Mouse (Mus musculus) limb, embryonic 14.5 days (tissue): ENCODE results near the gene Plekhg3. TPM values are rescaled to one million over a fixed set of nuclear protein-coding genes. Genes with fewer than 3 reads are reported as not detected.

Experiments used
- ATAC-seq: fragments of 200-750 bp; cut with Nextera tagmentation; 2 replicates; pipeline ENCODE4 v1.8.0; 2017; ENCODE audit warnings: low read depth, moderate number of reproducible peaks, moderate TSS enrichment; ENCODE audit not compliant: low FRiP score
- DNase-seq: peaks from one replicate; pipeline ENCODE4 v3.0.0-alpha.2; 2015; ENCODE audit warnings: low spot score
- H3K27ac ChIP-seq: fragments of 300-500 bp; sonication (generic); replicated peaks from 2 replicates; pipeline ENCODE4 v1.5.1; 2014; ENCODE audit warnings: low read depth, mild to moderate bottlenecking, low read length, moderate library complexity, mixed read lengths
- H3K27me3 ChIP-seq: fragments of 300-500 bp; sonication (generic); 2 replicates; pipeline ENCODE4 v1.6.1; 2014; ENCODE audit warnings: low read length, mixed read lengths; ENCODE audit not compliant: control insufficient read depth, insufficient read depth
- H3K36me3 ChIP-seq: fragments of 300-500 bp; sonication (generic); 2 replicates; pipeline ENCODE4 v1.6.1; 2014; ENCODE audit warnings: mild to moderate bottlenecking, low read length, moderate library complexity, mixed read lengths; ENCODE audit not compliant: control insufficient read depth, insufficient read depth
- H3K4me1 ChIP-seq: fragments of 300-500 bp; sonication (generic); 2 replicates; pipeline ENCODE4 v1.6.1; 2014; ENCODE audit warnings: antibody characterized with exemption, low read length, mixed read lengths; ENCODE audit not compliant: control insufficient read depth, insufficient read depth
- H3K4me2 ChIP-seq: fragments of 300-500 bp; sonication (generic); replicated peaks from 2 replicates; pipeline ENCODE4 v1.6.1; 2014; ENCODE audit warnings: low read depth, mild to moderate bottlenecking, low read length, moderate library complexity; ENCODE audit not compliant: severe bottlenecking
- H3K4me3 ChIP-seq: fragments of 300-500 bp; sonication (generic); replicated peaks from 2 replicates; pipeline ENCODE4 v1.5.1; 2014; ENCODE audit warnings: low read length
- H3K9ac ChIP-seq: fragments of 300-500 bp; sonication (generic); 2 replicates; pipeline ENCODE4 v1.6.1; 2014; ENCODE audit warnings: mild to moderate bottlenecking, low read depth, low read length, moderate library complexity; ENCODE audit not compliant: severe bottlenecking
- H3K9me3 ChIP-seq: fragments of 300-500 bp; sonication (generic); 2 replicates; pipeline ENCODE4 v1.6.1; 2016; ENCODE audit warnings: low read length; ENCODE audit not compliant: control insufficient read depth
- POLR2A ChIP-seq: fragments of 200-500 bp; IDR thresholded peaks from 2 replicates; pipeline ENCODE4 v1.8.0; 2012; ENCODE audit warnings: inconsistent platforms, mild to moderate bottlenecking, moderate library complexity, borderline replicate concordance; ENCODE audit not compliant: insufficient read depth, insufficient read length; ENCODE audit errors: extremely low read depth
- WGBS: fragments of 180-500 bp; shearing (Covaris S2); extraction: QIAGEN DNeasy Blood & Tissue Kit; methylation state at CpG from one replicate; pipeline ENCODE4 v1.1.7; 2014; 5-methylcytosine and 5-hydroxymethylcytosine counted together
- polyA plus RNA-seq, 2 experiments: library from polyadenylated mRNA; depleted of rRNA in 1 of 2; stranded (reverse) in 1 of 2; unstranded in 1 of 2; fragments of >200 nt; fragmentation: Nextera tagmentation in 1 of 2; extraction: Ambion mirVana in 1 of 2; gene quantifications; 2 replicates each; pipeline versions ENCODE4 v1.2.1 to v1.2.3; 2012 to 2014

The Plekhg3 gene
- polyA plus RNA-seq, 2 experiments: 5.6 to 22.7 TPM

- ATAC-seq (no peak), DNase-seq (no peak)
- Histone ChIP-seq H3K27ac (no peak overlapping the region), H3K4me3 (no peak overlapping the region), H3K4me1 (no peaks in the 10 kb centered on the region), H3K4me2 (no peak overlapping the region), H3K9ac (no peak overlapping the region), H3K9me3 (no peaks in the 10 kb centered on the region), H3K27me3 (no peaks in the 10 kb centered on the region), H3K36me3 (no peaks in the 10 kb centered on the region)
- no peak for TF ChIP-seq POLR2A
- 67% methylated on average over 5 of the region's 5 CpGs for WGBS
These were observed 7.0 kb upstream of the Plekhg3 start for GRCm38 (mm10) chr12:76523654-76524053.

- WGBS: 79% methylated on average over 3 of the region's 3 CpGs
- no peak for TF ChIP-seq POLR2A
- H3K36me3 ChIP-seq: no peaks in the 10 kb centered on the region
- no peak overlapping the region for H3K4me3 ChIP-seq
- no peak overlapping the region for H3K4me2 ChIP-seq
- no peak overlapping the region for H3K9ac ChIP-seq
- no peak for ATAC-seq
- no peaks in the 10 kb centered on the region for H3K27me3 ChIP-seq
- no peak for DNase-seq
- no peaks in the 10 kb centered on the region for H3K4me1 ChIP-seq
- no peak overlapping the region for H3K27ac ChIP-seq
- H3K9me3 ChIP-seq: no peaks in the 10 kb centered on the region
These were observed 5.8 kb upstream of the Plekhg3 start for GRCm38 (mm10) chr12:76524915-76525314.

GRCm38 (mm10) chr12:76527245-76527881, 3.3 kb upstream of the Plekhg3 start:
- peaks cover 9% of the 10 kb centered on the region for H3K4me1 ChIP-seq
- H3K36me3 ChIP-seq: no peaks in the 10 kb centered on the region
- H3K27me3 ChIP-seq: peaks cover 11% of the 10 kb centered on the region
- no peaks in the 10 kb centered on the region for H3K9me3 ChIP-seq
- DNase-seq (no peak), ATAC-seq (no peak)
- H3K4me3 ChIP-seq: no peak overlapping the region
- WGBS: 63% methylated on average over 9 of the region's 9 CpGs
- no peak overlapping the region for H3K27ac ChIP-seq
- H3K4me2 ChIP-seq: no peak overlapping the region
- H3K9ac ChIP-seq: no peak overlapping the region
- TF ChIP-seq POLR2A: no peak

DNA sequence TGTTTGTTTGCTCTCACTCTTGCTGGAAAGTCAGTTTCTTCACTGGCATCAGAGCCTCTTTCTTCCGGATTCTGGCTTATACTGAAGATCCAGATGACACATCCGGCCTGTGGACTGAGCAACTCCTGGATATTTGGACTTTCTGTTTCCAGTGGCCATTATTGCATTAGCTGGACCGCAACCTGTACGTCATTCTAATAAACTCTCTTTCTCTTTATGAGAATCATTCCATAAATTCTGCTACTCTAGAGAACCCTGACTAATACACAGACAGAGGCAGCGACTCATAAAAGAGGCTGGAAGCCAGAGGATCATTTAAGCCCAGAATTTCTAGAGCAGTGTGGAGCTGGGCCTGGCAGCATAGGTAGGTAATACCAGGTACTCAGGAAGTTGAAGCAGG, 1.9 kb upstream of the Plekhg3 start:
- Histone ChIP-seq H3K27ac (no peak overlapping the region), H3K36me3 (no peaks in the 10 kb centered on the region), H3K4me1 (peaks cover 13% of the 10 kb centered on the region), H3K4me2 (no peak overlapping the region), H3K9ac (no peak overlapping the region), H3K27me3 (peaks cover 14% of the 10 kb centered on the region), H3K4me3 (no peak overlapping the region), H3K9me3 (no peaks in the 10 kb centered on the region)
- WGBS: 69% methylated on average over 5 of the region's 5 CpGs
- no peak for DNase-seq
- no peak for ATAC-seq
- TF ChIP-seq POLR2A: no peak

DNA sequence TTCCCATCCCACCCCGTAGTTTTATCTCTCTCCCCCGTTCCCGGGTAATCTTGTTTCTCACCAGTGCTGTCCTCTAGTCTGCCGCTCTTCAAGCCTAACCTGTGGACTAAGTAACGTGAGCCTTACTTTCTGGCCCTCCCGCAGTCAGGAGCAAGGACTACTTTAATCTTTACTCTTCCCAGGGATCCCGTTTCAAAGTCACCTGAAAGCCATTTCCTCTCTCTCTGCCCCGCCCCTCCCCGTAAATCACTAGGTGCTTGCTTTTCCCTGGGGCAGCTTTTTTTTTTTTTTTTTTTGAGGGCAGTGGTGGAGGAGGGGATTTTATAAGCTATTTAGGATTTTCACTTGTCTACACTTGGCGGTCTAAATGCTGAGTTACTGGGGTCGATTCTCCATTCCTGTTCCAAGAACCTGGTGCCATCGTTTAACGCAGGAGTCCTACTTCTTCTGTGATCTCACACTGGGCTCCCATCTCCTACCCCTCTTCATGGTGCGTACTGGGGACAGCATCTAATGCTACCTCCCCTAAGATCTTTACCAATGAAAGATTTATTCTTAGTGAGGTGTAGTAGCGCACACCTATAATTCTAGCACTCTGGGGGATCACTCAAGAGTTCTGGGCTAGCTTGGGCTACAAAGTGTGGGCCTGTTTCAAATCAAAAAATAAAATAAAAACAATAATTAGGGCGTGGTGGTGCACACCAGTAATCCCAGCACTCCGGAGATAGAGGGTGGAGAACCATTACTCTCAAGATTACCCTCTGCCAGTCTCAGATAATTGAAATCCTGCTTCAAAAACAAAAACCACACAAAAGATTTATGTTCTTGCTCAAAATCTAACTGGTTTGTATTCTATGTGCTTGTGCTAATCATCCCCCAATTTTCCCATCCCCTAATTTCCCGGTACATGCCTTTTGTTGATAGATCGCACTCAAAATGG, 1.6 kb downstream of the Plekhg3 start:
- peaks cover 28% of the 10 kb centered on the region for H3K4me1 ChIP-seq
- no peak for ATAC-seq
- H3K9me3 ChIP-seq: no peaks in the 10 kb centered on the region
- peaks cover 14% of the 10 kb centered on the region for H3K27me3 ChIP-seq
- H3K4me3 ChIP-seq: peak overlapping the region; percentile 79
- no peaks in the 10 kb centered on the region for H3K36me3 ChIP-seq
- no peak overlapping the region for H3K27ac ChIP-seq
- WGBS: 2% methylated on average over 19 of the region's 19 CpGs
- peak overlapping the region; percentile 79; the same call in 1 of the 2 replicates for H3K9ac ChIP-seq
- peak overlapping the region; percentile 99 for H3K4me2 ChIP-seq
- no peak for DNase-seq
- no peak for TF ChIP-seq POLR2A
